Mouse (Mus musculus) retina, postnatal 1 day (tissue): ENCODE data around the gene Rps18.

Source experiments
- DNase-seq: peaks from one replicate; pipeline ENCODE4 v3.0.0-alpha.2; 2012

Gene Rps18

DNA sequence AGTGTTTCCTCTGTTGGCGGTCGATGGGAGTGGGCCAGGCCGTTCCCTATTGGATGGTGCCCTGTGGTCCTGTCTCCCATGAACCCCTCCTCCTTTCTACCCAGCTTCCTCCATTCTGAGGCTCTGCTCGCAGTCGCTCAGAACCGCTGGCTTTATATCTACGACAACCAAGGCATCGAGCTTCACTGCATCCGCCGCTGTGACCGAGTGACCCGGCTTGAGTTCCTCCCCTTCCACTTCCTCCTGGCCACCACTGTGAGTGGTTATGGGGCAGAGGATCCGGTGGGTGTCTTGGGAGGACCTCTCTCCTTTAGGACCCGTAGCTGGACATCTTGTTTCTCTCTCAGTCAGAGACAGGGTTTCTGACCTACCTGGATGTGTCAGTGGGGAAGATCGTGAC lies 12.3 kb downstream of the Rps18 start:
- DNase-seq: no peak

DNA sequence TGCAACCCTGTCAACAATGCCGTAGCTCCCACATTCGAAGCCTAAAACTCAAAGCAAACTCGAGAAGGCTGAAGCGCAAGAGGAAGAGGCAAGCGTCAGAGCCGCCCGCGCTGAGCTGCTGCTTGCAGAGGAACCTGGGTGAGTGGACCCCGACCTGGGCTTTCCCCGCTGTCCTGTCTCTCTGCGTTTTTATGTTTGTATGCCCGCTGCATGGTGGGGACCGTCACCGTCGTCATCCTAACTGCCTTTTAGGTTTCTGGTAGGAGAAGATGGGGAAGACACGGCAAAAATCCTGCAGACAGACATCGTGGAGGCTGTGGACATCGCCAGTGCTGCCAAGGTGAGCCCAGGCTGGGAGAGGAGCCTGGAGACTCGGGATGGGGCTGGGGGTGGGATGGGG lies 14.4 kb downstream of the Rps18 start:
- DNase-seq: no peak

DNA sequence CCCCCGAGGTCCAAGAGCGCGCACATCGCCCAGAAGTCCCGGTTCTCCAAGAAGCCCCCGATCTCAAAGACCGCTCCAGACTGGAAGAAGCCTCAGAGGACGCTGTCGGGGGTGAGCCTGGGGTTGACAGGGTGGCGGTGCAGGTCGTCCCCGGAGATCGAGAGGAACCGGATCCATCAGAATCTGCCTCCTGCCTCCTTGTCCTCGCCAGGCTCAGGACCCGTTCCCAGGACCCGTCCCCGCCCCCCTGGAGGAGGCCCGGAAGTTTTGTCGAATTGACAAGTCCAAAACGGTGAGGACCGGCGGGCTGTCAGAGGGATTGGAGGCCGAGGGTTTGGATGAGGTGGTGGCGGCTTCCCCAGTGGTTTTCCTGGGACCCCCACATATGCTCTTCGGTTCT lies 14.8 kb downstream of the Rps18 start:
- no peak for DNase-seq

DNA sequence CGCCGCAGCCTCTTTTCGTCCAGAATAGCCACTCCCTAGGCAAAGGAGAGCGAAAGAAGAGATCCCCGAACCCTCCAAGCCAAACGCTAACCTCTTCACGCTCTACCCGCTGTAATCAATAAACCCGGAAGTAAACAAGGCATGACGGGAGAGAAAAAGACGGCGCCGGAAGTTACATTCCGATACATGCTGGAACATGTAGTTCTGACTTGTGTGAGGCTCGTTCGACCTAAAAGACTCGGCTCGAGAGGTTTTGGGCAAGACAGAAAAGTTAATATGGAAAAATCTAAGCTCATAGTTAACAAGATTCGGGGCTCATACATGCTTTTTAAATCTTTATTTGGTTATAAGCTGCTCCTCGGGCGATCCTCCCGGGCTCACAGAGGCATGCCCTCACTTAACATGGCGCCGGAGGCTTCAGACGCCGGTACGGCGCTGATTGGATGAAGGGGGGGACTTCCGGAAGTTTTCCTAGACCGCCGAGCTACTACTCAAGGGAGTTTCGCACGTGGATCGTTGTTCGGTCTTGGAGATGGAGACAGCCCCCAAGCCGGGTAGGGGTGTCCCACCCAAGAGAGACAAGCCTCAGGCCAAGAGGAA lies 15.5 kb downstream of the Rps18 start, which contains the start of the genes Pfdn6 and Wdr46:
Pfdn6 (minus strand) TSS at position 138 of the 600 bp plus-strand sequence.
Wdr46 (plus strand) TSS at position 455 of the 600 bp plus-strand sequence.
- peak; percentile 98 for DNase-seq

DNA sequence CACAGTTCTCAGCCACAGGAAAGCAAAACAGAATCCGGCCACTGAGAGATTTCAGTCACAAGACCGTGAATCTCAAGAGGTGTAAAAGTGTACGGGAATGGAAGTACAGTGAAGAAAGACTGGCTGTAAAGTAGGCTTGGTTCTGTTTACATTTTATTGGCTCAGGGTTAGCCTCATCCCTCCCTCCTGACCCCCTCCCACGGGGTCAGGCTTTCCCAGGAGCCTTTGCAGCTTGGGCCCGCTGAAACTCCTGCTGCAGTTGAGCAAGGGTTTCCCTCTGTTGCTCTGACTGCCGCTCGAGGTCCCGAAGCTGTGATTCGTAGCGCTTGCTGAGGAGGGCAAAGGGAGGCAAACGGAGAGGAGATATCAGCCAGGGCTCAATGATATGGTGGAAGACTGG lies 17.0 kb downstream of the Rps18 start:
- DNase-seq: no peak

DNA sequence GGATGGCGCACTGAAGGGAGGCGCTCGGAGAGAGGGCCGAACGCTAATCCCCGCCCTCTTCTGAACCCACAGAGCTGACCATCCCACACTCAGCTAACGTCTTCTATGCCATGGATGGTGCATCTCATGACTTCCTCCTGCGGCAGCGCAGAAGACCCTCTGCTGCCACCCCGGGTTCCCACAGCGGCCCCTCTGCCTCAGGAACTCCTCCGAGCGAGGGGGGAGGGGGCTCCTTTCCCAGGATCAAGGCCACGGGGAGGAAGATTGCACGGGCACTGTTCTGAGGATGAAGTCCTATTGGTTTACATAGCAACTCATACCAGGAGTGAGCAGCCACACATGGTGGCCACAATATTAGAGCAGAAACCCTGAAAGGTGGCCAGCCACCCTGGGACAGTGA lies 18.8 kb downstream of the Rps18 start:
- DNase-seq: no peak

DNA sequence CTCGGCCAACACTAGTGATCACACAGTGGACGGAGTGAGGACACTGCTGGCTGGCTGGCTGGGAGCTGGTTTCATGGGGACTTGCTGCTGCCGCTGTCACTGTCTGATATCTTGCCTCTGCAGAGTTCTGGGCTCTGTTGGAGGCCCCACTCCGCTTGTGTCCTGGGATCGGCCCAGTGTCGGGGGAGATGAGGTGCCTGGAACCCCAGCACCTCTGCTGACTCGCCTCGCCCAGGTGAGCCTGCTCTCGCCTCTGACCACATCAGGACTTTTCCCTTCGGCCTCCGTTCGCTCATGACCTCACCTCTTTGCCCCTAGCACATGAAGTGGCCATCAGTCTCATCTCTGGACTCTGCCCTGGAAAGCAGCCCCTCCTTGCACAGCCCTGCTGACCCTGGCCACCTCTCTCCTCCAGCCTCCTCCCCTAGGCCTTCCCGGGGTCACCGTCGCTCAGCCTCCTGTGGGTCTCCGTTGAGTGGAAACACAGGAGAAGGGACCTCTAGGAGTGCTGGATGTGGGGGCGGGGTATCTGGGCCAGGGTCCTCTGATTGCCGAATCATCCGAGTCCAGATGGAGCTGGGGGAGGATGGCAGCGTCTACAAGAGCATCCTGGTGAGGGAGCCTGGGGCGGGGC lies 20.3 kb downstream of the Rps18 start:
- no peak for DNase-seq

DNA sequence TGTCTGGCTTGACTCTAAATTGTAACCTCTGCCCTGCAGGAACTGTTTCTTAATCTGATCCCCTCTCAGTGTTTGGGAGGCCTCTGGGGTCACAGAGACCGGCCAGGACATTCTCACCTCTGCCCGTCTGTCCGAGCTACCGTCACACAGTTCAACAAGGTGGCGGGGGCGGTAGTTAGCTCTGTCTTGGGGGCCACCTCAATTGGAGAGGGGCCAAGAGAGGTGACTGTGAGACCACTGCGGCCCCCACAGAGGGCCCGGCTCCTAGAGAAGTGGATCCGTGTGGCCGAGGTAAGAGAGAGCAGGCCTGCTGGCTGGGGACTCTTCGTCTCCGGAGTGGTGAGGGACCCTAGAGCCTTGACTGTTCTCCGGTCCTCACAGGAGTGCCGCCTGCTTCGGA lies 22.8 kb downstream of the Rps18 start:
- no peak for DNase-seq

DNA sequence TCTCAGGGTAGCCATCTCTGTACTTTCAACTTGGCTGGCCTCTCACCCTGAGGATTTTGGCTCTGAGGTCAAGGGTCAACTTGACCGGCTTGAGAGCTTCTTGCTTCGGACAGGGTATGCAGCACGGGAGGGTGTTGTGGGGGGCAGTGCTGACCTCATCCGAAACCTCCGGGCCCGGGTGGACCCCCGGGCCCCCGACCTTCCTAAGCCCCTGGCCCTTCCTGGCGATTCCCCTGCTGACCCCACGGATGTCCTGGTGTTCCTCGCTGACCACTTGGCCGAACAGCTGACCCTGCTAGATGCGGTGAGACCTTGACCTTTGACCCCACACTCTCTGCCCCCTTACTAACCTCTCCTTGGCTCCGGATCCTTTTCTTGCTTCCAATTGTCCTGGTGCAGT lies 23.4 kb downstream of the Rps18 start:
- no peak for DNase-seq

DNA sequence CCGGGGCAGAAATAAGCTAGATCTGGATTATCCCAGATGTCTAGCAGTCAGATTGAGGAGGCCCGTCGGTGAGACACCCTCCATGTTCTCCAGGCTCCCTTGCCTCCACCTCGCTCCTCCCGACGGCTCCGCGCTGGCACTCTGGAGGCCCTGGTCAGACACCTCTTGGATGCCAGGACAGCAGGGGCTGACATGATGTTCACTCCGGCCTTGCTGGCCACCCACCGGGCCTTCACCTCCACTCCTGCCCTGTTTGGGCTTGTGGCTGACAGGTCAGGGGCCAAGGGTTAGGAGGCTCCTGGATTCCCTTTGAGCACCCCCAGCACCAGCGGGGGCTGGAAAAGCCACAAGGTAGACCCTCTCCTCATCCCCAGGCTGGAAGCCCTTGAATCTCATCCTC lies 23.9 kb downstream of the Rps18 start:
- DNase-seq: no peak

DNA sequence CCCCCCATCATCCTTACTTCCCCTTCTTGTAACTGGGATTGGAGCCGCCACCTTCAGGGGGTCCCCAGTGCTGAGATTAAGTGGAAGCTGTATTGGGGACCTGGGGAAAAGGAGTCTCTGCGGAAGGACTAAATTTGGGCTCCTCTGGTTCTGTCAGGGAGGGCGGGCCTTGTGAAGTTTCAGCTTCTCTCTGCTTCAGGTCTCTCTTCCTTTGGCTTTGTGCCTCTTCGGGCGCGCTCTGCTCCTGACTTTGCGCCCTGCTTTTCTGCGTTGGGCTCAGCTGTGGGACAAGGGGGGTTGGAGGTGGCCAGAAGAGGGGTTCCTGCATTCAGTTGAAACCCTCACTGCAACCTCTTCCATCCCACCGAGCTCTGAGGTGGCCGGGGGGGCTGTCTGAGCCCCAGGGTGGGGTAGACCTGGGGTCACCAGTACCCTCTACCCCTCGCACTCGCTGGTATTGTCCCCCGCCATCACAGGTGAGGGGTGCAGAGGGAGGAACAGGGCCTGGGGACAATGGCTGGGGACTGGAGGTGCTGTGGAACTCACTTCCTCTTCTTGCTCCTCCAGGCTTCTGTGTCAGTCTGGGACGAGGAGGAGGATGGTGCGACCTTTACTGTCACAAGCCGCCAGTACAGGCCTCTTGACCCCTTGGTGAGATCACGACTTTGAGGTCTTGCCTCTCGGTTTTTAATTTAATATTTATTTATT lies 24.5 kb downstream of the Rps18 start:
- no peak for DNase-seq

DNA sequence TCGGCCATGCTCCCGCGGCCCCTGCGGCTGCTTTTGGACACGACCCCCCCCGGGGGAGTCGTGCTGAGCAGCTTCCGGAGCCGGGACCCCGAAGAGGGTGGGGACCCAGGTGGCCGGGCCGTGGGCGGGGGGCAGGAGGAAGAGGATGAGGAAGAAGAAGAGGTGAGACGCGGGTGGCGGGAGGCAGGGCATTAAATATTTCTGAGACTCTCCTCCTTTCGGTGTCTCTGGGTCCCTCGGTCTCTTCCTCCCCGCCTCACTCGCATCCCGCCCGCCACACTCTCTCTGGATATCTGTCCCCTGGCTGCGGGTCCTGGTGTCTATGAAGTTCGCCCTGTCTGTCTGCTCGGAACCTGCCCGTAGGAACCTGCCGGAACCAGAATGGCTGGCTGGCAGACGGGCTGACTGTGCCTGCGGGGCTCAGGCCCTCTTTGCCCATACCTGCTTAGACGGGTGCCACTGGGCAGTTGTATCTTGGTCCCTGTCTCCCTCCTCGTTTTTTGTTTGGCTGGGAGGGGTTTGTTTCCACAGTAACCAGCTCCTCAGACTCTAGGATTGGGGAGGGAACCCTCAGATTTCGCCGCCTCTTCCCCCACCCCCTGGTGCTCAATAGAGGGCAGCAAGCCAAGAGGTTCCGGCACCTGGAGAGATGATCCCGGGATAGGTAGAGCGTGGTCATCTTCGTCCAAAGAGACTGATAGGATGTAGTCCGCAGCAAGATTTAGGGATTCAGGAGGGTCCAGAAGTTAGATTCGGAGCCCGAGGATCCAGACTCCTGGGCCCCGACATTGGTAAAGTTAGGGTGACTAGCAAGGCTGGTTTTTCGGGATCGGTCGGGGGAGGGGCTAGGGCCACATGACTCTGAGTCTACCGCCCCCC lies 25.3 kb downstream of the Rps18 start:
- DNase-seq: peak; percentile 43

DNA sequence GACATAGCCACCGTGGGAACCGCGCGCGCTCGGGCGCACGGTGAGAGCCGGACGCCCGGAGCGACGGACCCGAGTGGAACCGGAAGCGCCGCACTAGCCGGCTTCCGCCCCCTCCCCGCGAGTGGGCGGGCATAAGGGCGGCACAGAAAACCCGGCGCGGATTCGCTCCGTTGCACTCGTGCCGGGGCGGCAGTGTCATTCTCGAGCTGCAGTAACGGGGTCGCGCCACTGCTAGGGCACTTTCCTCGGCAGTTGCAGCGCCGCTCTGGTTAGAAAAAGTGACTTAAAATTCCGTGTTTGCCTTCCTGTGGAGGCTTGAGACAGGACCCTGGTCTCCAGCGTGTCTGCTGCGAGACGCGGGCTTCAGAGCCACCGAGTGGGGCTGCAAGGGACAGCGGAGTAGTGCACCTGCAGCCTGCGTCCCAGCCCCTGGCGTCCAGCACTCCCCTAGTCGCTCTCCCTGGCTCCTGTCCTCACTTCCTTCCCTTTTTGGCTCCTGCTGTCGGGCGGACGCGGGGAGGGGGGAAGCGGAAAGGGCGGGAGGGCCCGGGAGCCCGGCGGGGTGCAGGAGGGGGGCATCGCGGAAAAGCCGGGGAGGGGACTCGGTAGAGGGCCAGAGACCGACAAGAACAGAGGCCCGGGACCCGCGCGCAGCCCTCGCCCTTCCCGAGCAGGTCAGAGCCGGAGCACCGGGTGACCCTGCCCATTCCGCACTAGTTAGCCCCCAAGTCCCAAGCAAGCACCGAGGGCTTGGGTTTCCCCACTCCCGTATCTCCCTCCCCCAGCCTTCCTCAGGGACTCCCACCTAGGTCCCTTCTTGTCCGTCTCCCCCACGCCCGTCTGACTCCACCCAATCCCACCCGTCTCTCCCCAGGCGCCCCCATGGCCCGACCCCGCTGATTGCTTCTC lies 26.2 kb downstream of the Rps18 start, which contains the start of gene Rgl2:
Rgl2 (plus strand) TSS at position 173 of the 909 bp plus-strand sequence.
- DNase-seq: peak; percentile 97

DNA sequence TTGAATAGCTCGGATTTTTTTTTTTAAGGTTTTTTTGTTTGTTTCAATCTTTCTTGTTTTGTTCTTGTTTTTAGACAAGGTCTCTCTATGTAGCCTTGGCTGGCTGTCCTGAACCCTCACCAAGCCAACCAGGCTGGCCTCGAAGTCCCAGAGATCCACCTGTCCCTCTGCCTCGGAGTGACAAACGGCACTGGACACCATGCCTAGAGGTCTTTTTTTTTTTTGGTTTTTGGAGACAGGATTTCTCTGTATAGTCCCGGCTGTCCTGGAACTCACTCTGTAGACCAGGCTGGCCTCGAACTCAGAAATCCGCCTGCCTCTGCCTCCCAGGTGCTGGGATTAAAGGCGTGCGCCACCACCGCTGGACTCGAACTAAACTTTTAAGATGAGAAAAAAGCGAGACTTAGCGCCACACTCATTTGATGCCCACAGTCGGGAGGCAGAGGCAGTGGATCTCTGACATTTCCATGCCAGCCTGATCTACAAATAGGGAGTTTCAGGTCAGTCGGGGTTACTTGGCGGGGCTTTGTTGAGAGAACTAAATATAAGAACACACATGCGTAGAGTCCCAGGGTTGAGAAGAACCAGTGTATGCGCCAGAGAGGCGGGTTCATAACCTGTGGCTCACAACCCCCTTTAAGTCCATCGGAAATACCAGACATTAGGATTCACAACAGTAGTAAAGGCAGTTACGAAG lies 27.4 kb downstream of the Rps18 start:
- no peak for DNase-seq

DNA sequence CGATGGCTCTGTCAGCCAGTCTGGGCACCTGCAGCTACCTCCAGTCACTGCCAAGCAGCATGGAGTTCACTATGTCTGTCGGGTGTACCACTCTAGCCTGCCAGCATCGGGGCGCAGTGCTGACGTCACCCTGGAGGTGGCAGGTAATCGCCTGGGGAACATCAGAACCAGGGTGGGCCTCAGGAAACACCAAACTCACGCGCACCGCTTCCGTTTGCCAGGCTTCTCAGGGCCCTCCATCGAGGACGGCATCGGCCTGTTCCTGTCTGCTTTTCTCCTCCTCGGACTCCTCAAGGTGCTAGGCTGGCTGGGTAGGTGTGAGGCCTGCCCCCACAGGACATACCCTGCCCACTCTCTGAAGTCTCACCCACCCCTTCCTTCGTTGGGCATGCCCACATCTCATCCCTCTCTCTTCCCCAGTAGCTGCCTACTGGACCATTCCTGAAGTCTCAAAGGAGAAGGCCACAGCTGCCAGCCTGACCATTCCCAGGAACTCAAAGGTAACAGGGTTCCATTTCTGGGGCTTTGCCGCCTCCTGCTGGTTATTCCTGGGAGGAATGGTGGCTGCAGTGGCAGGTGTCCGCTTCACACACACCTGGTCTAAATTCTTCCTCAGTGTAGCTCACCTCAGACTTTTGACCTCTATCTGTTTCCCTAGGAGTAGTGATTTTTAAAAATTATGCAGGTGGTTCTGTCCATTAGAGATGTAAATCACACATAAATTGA lies 29.4 kb downstream of the Rps18 start:
- peak; percentile 39 for DNase-seq

DNA sequence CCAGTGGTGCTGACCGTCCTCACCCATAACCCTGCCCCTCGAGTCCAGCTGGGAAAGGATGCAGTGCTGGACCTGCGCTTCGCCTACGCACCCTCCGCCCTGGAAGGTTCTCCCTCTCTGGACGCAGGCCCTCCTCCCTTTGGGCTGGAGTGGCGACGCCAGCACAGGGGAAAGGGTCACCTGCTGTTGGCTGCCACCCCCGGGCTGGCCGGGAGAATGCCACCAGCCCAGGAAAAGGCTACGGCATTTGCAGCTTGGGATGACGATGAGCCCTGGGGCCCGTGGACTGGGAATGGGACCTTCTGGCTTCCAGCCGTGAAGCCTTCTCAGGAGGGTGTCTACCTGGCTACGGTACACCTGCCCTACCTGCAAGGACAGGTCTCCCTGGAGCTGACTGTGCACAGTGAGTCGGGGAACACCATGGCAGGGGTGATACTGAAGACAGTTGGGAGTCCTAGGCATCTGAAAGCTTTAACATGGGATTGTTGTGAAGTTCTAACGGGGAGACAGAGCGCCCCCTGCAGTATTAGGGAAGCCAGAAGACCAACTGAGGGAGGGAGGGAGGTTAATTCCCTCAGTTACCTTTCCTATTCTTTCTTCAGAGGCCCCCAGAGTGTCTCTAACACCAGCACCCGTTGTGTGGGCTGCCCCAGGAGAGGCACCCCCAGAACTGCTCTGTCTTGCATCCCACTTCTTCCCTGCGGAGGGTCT lies 30.2 kb downstream of the Rps18 start:
- no peak for DNase-seq

DNA sequence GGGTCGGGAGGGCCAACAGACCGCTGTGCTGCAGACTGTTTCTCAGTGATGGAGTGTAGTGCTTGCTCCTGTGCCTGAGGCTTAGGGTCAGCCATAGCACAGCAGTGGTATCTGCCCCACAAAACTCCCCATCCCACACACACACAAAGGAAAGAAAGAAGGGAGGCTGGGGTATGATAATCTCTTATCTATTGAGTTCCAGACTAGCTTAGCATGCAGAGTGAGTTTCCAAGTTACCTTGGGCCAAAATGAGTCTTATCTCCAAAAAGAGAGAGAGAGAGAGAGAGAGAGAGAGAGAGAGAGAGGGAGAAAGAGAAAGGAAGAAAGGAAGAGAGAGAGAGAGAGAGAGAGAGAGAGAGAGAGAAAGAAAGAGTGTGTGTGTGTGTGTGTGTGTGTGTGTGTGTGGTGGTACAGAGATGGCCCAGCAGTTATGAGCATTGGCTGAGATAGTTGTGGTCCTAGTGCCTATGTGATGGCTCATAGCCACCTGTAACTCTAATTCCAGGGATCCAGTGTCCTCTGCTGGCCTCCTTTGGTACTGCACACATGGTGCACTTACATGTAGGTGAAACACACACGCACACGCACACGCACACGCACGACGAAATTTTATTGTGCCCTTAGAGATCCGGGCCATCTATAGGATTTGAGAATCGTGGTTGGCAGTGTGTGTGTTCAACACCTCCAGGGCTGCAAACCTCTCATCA lies 31.1 kb downstream of the Rps18 start:
- peak; percentile 53 for DNase-seq

DNA sequence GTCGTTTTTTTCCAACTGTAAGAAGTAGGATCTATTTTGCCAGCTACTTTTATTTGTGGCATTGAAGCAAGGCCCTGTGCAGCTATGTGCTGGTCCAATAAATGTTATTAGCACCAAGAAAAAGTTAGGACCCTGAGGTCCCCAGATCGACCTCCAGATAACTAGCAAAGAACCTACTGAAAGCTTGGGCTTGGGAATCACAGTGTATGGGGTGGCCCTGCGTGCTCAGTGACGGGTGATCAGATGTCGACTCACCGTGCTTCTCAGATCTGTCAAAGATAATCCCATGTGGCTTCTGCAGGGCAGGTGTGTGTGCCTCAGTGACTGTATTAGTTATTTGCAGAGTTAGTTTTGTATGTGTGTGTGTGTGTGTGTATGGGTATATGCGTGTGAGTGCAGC lies 34.4 kb downstream of the Rps18 start:
- DNase-seq: no peak
